Mouse (Mus musculus) G1E (cell line): ENCODE results near the gene Ppp1r17.

ENCODE experiments used
- CTCF ChIP-seq: IDR thresholded peaks from 2 replicates; pipeline ENCODE4 v1.5.1; 2012; ENCODE audit warnings: low read depth, low read length, inconsistent platforms, mixed read lengths
- GATA1 ChIP-seq: IDR thresholded peaks from 2 replicates; pipeline ENCODE4 v1.6.1; 2012; ENCODE audit warnings: borderline replicate concordance, low read length, inconsistent platforms, mixed read lengths
- POLR2AphosphoS5 ChIP-seq: IDR thresholded peaks from 2 replicates; pipeline ENCODE4 v1.6.1; 2012; ENCODE audit warnings: low read depth, low read length, inconsistent platforms; ENCODE audit not compliant: insufficient replicate concordance
- TAL1 ChIP-seq: conservative IDR thresholded peaks from 2 replicates; pipeline ENCODE4 v1.6.1; 2012; ENCODE audit warnings: low read depth, low read length, inconsistent platforms, mixed read lengths

DNA sequence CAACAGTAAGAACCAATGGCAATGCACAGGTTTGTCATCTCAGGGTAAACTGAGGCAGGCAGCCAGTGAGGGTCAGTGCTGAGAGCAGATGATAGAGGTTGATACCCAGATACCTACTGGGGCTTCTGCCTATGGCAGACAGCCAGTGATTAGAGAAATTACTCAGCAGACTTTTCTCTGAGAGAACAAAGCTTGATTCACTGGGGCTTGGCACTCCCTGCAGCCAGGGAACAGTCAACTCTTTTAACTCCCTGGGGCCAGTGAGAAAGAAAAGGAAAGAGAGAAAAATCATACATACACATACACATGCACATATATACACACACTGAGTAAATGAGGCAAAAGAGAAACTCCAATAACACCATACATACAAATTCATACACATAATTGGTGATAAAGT lies 46.4 kb downstream of the Ppp1r17 start:
- TF ChIP-seq CTCF = no peak
- TF ChIP-seq POLR2AphosphoS5 = no peak
- no peak for TF ChIP-seq TAL1
- TF ChIP-seq GATA1 = no peak
